Mouse (Mus musculus): ENCODE measurements around the gene 4930558K02Rik. TPM values are rescaled to one million over a fixed set of nuclear protein-coding genes. Genes with fewer than 3 reads are reported as not detected.

4930558K02Rik gene
- polyA plus RNA-seq, 1 experiment, result not detected

DNA sequence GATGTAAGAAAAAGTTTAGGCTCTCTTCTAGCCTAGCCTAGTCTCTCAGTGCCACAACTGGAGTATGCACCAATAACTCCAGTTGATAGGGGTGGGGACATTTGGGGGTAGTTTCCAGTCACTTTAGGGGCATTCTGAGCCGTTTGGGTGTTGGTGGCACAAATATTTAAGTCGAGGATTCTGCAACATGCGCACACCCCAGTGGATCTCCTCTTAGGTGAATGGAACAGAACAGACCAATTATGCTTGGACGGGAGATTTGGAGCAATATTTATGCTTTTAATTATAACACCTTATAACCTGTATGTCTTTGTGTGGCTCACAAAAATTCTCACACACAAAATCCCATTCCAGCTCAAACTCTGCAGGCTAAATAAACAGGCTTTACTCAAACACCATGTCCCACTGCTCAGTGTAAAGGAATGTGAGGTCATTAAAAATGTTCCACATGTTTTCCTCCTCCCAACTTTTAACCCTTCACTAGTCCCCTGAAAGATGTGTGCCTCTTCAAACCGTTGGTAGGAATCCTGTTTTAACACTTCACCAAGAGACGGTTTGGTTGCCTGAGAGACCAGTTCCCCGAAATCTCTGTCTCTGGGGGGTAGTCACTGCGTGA is 35.9 kb upstream of the 4930558K02Rik start:
- Histone ChIP-seq H3K36me3 (ENCODE audit: control insufficient read depth, insufficient read depth, low read length) (no peaks in the 10 kb centered on the region), H3K27me3 (ENCODE audit: control insufficient read depth, insufficient read depth, low read length) (no peaks in the 10 kb centered on the region), H3K4me1 (ENCODE audit: control insufficient read depth, insufficient read depth, insufficient read length, low read length) (peaks cover 3% of the 10 kb centered on the region; the same call in 1 of the 2 replicates), H3K4me3 (ENCODE audit: low read depth, low read length) (no peak overlapping the region), H3K27ac (ENCODE audit: insufficient read depth, low read depth, low read length) (no peak overlapping the region)
- TF ChIP-seq CTCF (IDR thresholded peaks at IDR 0.05; ENCODE audit: extremely low read depth, insufficient read length, insufficient replicate concordance, low read depth, low read length) (no peak), POLR2A (IDR thresholded peaks at IDR 0.05; ENCODE audit: low read depth, low read length) (no peak)
- 77% methylated on average over 8 of the region's 8 CpGs for WGBS

DNA sequence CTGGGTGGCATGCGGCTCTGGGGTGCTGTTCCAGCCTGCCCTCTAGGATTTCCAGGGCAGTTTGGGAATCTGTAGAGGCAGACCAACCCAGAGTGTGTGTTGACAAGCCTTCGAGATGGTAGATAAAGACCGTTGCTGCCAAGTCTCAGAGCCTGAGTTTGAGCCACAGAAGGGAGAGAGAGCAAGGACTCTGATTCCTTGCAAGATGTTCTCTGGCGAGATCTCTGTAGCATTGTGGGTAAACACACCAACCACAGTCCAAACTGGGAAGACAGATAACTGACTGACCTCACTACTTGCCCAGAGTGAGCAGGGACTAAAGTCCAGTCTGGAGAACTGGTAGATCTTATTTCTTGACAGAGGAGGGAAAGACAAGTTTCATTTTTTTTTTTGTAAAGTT is 34.1 kb upstream of the 4930558K02Rik start:
- Histone ChIP-seq H3K4me1 (ENCODE audit: control insufficient read depth, insufficient read depth, insufficient read length, low read length) (peaks cover 3% of the 10 kb centered on the region; the same call in 1 of the 2 replicates), H3K27ac (ENCODE audit: insufficient read depth, low read depth, low read length) (no peak overlapping the region), H3K36me3 (ENCODE audit: control insufficient read depth, insufficient read depth, low read length) (no peaks in the 10 kb centered on the region), H3K27me3 (ENCODE audit: control insufficient read depth, insufficient read depth, low read length) (no peaks in the 10 kb centered on the region), H3K4me3 (ENCODE audit: low read depth, low read length) (no peak overlapping the region)
- 49% methylated on average over 4 of the region's 4 CpGs for WGBS
- TF ChIP-seq CTCF (IDR thresholded peaks at IDR 0.05; ENCODE audit: extremely low read depth, insufficient read length, insufficient replicate concordance, low read depth, low read length), result no peak
- no peak for TF ChIP-seq POLR2A (IDR thresholded peaks at IDR 0.05; ENCODE audit: low read depth, low read length)

DNA sequence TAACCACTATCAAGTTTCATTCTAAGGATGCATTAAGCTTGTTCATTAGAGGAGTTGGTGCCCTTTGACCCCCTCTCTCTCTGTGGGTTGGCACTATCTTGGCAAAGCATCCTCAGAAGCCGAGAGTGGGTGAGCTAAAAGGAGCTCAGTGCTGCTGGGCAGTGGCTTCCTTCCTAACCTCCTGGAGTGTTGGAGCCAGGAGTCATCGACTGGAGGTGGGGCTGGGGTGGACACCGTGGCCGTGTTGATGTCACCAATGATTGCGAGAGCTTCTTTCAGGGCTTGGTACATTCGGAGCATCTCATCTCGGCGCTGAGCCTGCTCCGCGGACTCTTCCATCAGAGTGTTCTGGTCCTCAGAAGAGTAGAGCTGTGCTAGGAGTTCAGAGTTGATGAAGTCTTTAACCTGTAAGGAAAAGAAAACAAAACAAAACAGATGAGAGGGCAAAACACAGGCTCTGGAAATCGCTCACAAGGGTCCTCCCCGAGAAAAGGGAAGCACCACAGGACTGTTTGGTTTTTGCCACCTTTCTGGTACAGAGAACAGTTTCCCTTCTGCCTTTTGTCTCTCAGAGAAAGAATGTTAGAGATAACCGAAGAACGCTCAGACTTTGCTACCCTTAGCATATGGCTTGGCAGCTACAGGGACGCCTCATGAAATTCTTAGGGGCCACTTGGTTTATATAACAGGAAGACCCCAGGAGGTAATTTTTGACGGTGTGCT is 32.2 kb upstream of the 4930558K02Rik start:
- no peaks in the 10 kb centered on the region for H3K36me3 ChIP-seq (ENCODE audit: control insufficient read depth, insufficient read depth, low read length)
- no peaks in the 10 kb centered on the region for H3K27me3 ChIP-seq (ENCODE audit: control insufficient read depth, insufficient read depth, low read length)
- H3K4me1 ChIP-seq (ENCODE audit: control insufficient read depth, insufficient read depth, insufficient read length, low read length), result peaks cover 3% of the 10 kb centered on the region; the same call in 1 of the 2 replicates
- TF ChIP-seq CTCF (IDR thresholded peaks at IDR 0.05; ENCODE audit: extremely low read depth, insufficient read length, insufficient replicate concordance, low read depth, low read length) (no peak), POLR2A (IDR thresholded peaks at IDR 0.05; ENCODE audit: low read depth, low read length) (no peak)
- H3K27ac ChIP-seq (ENCODE audit: insufficient read depth, low read depth, low read length), result no peak overlapping the region
- H3K4me3 ChIP-seq (ENCODE audit: low read depth, low read length), result no peak overlapping the region
- 82% methylated on average over 16 of the region's 16 CpGs for WGBS

DNA sequence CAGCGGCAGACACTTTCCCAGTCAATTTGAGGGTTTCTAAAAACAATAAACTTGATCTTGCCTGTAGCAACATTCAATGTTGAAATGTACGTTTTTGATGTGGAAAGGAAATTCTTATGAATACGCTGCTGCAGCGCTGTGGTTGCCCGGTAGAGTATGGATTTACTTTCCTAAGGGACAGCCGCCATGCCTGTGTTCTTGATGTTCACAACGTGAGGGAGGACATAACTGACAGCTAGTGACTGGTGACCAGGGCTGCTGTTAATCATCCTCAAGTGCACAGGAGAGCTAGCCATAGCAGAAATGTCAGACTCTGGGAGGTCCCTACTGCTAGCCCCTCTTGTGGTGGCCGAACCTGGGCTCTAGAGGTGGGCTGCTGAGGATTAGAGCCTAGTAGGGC is 29.6 kb upstream of the 4930558K02Rik start:
- no peak for TF ChIP-seq CTCF (IDR thresholded peaks at IDR 0.05; ENCODE audit: extremely low read depth, insufficient read length, insufficient replicate concordance, low read depth, low read length)
- TF ChIP-seq POLR2A (IDR thresholded peaks at IDR 0.05; ENCODE audit: low read depth, low read length), result no peak
- Histone ChIP-seq H3K27ac (ENCODE audit: insufficient read depth, low read depth, low read length) (no peak overlapping the region), H3K4me1 (ENCODE audit: control insufficient read depth, insufficient read depth, insufficient read length, low read length) (peaks cover 3% of the 10 kb centered on the region; the same call in 1 of the 2 replicates), H3K27me3 (ENCODE audit: control insufficient read depth, insufficient read depth, low read length) (no peaks in the 10 kb centered on the region), H3K4me3 (ENCODE audit: low read depth, low read length) (no peak overlapping the region), H3K36me3 (ENCODE audit: control insufficient read depth, insufficient read depth, low read length) (no peaks in the 10 kb centered on the region)
- 83% methylated on average over 8 of the region's 8 CpGs for WGBS

DNA sequence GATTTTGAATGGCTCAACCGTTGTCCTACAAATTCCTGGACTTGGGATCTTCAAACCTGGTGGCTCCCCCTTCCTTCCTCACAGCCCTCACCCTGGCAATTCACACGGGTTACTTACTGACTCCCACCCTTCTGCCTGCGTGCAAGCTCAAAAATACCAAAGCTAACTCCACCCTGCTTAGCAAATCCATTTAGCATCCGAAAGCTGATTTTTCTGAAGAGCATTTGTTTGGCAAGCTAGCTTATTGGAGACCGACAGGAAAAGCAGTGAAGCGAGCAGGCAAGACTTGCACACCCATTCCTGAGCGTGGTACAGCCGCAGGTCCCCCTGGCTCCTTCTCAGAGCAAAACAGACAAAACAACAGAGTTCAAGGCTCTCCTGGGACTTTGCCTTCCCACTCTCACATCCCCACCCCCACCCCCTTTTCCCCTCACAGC is 29.2 kb upstream of the 4930558K02Rik start:
- Histone ChIP-seq H3K27me3 (ENCODE audit: control insufficient read depth, insufficient read depth, low read length) (no peaks in the 10 kb centered on the region), H3K4me1 (ENCODE audit: control insufficient read depth, insufficient read depth, insufficient read length, low read length) (peaks cover 3% of the 10 kb centered on the region; the same call in 1 of the 2 replicates), H3K36me3 (ENCODE audit: control insufficient read depth, insufficient read depth, low read length) (no peaks in the 10 kb centered on the region), H3K4me3 (ENCODE audit: low read depth, low read length) (no peak overlapping the region), H3K27ac (ENCODE audit: insufficient read depth, low read depth, low read length) (no peak overlapping the region)
- TF ChIP-seq POLR2A (IDR thresholded peaks at IDR 0.05; ENCODE audit: low read depth, low read length) (no peak), CTCF (IDR thresholded peaks at IDR 0.05; ENCODE audit: extremely low read depth, insufficient read length, insufficient replicate concordance, low read depth, low read length) (no peak)
- 53% methylated on average over 8 of the region's 8 CpGs for WGBS

DNA sequence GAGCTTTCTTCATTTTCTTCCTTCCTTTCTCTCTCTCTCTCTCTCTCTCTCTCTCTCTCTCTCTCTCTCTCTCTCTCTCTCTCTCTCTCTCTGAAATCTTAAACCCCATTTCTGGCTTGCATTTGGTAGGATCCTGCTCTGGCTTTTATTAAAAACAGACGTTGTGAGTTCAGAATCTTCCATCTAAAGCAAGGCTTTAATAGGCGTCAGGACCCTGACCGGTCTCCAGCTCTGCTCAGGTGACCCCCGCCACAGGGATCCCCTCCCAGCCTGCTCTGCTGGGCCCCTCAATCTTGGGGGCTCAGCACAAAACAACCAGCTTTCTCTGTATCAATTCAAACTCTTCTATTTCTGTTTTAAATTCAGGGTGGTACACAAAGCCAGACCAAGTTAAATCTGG is 28.8 kb upstream of the 4930558K02Rik start:
- Histone ChIP-seq H3K27me3 (ENCODE audit: control insufficient read depth, insufficient read depth, low read length) (no peaks in the 10 kb centered on the region), H3K27ac (ENCODE audit: insufficient read depth, low read depth, low read length) (no peak overlapping the region), H3K36me3 (ENCODE audit: control insufficient read depth, insufficient read depth, low read length) (no peaks in the 10 kb centered on the region), H3K4me1 (ENCODE audit: control insufficient read depth, insufficient read depth, insufficient read length, low read length) (no peaks in the 10 kb centered on the region; the same call in 1 of the 2 replicates), H3K4me3 (ENCODE audit: low read depth, low read length) (no peak overlapping the region)
- WGBS, result 79% methylated on average over 4 of the region's 4 CpGs
- TF ChIP-seq POLR2A (IDR thresholded peaks at IDR 0.05; ENCODE audit: low read depth, low read length), result no peak
- TF ChIP-seq CTCF (IDR thresholded peaks at IDR 0.05; ENCODE audit: extremely low read depth, insufficient read length, insufficient replicate concordance, low read depth, low read length), result no peak

DNA sequence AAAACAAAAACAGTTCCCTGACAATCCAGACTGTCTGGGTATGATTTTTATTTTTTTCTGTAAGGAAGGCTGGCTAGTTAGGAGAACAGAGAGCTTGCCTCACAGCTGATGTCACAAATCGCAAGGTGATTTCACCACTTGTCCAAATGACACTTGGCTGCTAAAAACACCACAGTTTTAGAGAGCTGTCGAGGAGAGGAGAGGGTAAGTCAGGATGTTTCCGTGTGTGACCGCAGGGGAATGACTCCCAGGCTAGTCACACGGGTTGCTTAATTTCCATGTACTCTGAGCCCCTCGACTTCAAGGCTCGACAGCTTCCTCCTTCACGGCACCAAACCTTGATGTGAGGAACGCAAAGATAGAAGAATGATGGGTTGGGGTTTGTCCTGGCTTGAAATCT is 26.7 kb upstream of the 4930558K02Rik start:
- Histone ChIP-seq H3K4me1 (ENCODE audit: control insufficient read depth, insufficient read depth, insufficient read length, low read length) (no peaks in the 10 kb centered on the region; the same call in 1 of the 2 replicates), H3K4me3 (ENCODE audit: low read depth, low read length) (no peak overlapping the region), H3K27ac (ENCODE audit: insufficient read depth, low read depth, low read length) (no peak overlapping the region), H3K27me3 (ENCODE audit: control insufficient read depth, insufficient read depth, low read length) (no peaks in the 10 kb centered on the region), H3K36me3 (ENCODE audit: control insufficient read depth, insufficient read depth, low read length) (no peaks in the 10 kb centered on the region)
- TF ChIP-seq CTCF (IDR thresholded peaks at IDR 0.05; ENCODE audit: extremely low read depth, insufficient read length, insufficient replicate concordance, low read depth, low read length), result no peak
- no peak for TF ChIP-seq POLR2A (IDR thresholded peaks at IDR 0.05; ENCODE audit: low read depth, low read length)
- WGBS, result 89% methylated on average over 9 of the region's 9 CpGs

Measured in small intestine, adult 2 months (tissue).